Mouse (Mus musculus): ENCODE results near the gene Csf3r. TPM values are rescaled to one million over a fixed set of nuclear protein-coding genes. Genes with fewer than 3 reads are reported as not detected.
"Not testable (repeated sequence)": the region's sequence is repeated elsewhere in the genome, so short reads cannot be mapped to it uniquely, and the experiment has no call there.

The Csf3r gene
- polyA plus RNA-seq (2012; ENCODE audit: insufficient read depth, low replicate concordance): 11.1 and 42.3 TPM in 2 replicates

- H3K36me3 ChIP-seq (replicated peaks; ENCODE audit: low read length): no peaks in the 10 kb centered on the region
- peaks cover 61% of the 10 kb centered on the region for H3K27me3 ChIP-seq (replicated peaks)
- no peak for TF ChIP-seq GATA1 (IDR thresholded peaks at IDR 0.05; ENCODE audit: borderline replicate concordance, low read length)
- no peak for TF ChIP-seq FLI1 (IDR thresholded peaks at IDR 0.05; ENCODE audit: low read length)
- peak within 1 kb of the TSS; percentile 74 for H3K4me3 ChIP-seq (replicated peaks)
- H3K4me1 ChIP-seq: peaks cover 11% of the 10 kb centered on the region
- no peaks in the 10 kb centered on the region for H3K9me3 ChIP-seq
Observed at GRCm38 (mm10) chr4:126024303-126024900, at the start of gene Csf3r. TSS of gene Csf3r (plus strand) at chr4:126024550.

GRCm38 (mm10) chr4:125977768-125978167, 46.6 kb upstream of the Csf3r start:
- Histone ChIP-seq H3K4me1 (no peaks in the 10 kb centered on the region), H3K9me3 (peaks cover 16% of the 10 kb centered on the region), H3K4me3 (replicated peaks) (no peak overlapping the region), H3K36me3 (replicated peaks; ENCODE audit: low read length) (no peaks in the 10 kb centered on the region), H3K27me3 (replicated peaks) (peaks cover 2% of the 10 kb centered on the region)
- TF ChIP-seq GATA1 (IDR thresholded peaks at IDR 0.05; ENCODE audit: borderline replicate concordance, low read length) (no peak), FLI1 (IDR thresholded peaks at IDR 0.05; ENCODE audit: low read length) (no peak)

- TF ChIP-seq GATA1 (IDR thresholded peaks at IDR 0.05; ENCODE audit: borderline replicate concordance, low read length) (no peak), FLI1 (IDR thresholded peaks at IDR 0.05; ENCODE audit: low read length) (no peak)
- no peak overlapping the region for H3K4me3 ChIP-seq (replicated peaks)
- no peaks in the 10 kb centered on the region for H3K36me3 ChIP-seq (replicated peaks; ENCODE audit: low read length)
- H3K27me3 ChIP-seq (replicated peaks): peaks cover 22% of the 10 kb centered on the region
- H3K4me1 ChIP-seq: no peaks in the 10 kb centered on the region
- 0 out of 2 replicates have a peak, but pooled peaks cover 3% of the 10 kb centered on the region for H3K9me3 ChIP-seq
Observed at GRCm38 (mm10) chr4:125983279-125983678, 41.1 kb upstream of the Csf3r start.

DNA sequence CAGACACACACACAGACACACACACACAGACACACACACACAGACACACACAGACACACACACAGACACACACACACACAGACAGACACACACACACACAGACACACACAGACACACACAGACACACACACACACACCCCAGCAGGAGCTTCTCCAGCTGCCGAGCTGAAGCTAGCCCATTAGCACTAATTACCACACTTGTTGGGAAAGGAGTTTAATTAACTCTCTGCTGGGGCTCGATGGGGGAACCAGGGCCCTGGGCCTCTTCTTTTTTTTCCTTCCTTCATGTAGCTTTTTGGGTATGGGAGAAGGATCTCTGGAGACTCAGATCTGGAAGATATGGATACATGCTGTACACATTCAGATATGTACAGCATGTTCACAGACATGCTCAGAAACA, 38.6 kb upstream of the Csf3r start:
- peaks cover 32% of the 10 kb centered on the region for H3K27me3 ChIP-seq (replicated peaks)
- not testable (repeated sequence) for H3K4me3 ChIP-seq (replicated peaks); H3K36me3 ChIP-seq (replicated peaks; ENCODE audit: low read length); H3K9me3 ChIP-seq; H3K4me1 ChIP-seq

DNA sequence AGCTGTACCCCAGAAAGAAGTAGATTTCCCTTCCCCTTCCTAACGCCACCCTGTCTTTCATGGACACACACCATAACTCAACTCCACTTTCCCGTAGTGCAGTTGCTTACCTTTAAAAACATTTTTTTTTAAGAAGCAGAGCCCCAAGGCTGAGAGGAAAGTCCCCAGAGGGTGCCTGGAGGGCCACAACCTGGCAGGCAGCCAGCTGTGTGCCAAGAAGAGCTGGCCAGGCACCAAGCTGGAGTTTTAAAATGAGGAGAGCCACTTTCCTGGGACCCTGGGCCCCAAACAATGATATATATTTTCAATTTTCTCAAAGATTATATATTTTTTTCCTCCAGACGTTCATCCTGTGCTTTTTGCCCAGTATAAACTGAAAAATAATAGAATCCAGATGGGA, 37.3 kb upstream of the Csf3r start:
- no peaks in the 10 kb centered on the region for H3K36me3 ChIP-seq (replicated peaks; ENCODE audit: low read length)
- H3K4me3 ChIP-seq (replicated peaks): no peak overlapping the region
- peaks cover 33% of the 10 kb centered on the region for H3K27me3 ChIP-seq (replicated peaks)
- H3K9me3 ChIP-seq: no peaks in the 10 kb centered on the region
- no peak for TF ChIP-seq FLI1 (IDR thresholded peaks at IDR 0.05; ENCODE audit: low read length)
- no peak for TF ChIP-seq GATA1 (IDR thresholded peaks at IDR 0.05; ENCODE audit: borderline replicate concordance, low read length)
- peaks cover 7% of the 10 kb centered on the region; the same call in 1 of the 2 replicates for H3K4me1 ChIP-seq

- Histone ChIP-seq H3K9me3 (no peaks in the 10 kb centered on the region), H3K27me3 (replicated peaks) (peaks cover 32% of the 10 kb centered on the region), H3K4me3 (replicated peaks) (no peak overlapping the region), H3K4me1 (peaks cover 7% of the 10 kb centered on the region; the same call in 1 of the 2 replicates), H3K36me3 (replicated peaks; ENCODE audit: low read length) (no peaks in the 10 kb centered on the region)
- TF ChIP-seq FLI1 (IDR thresholded peaks at IDR 0.05; ENCODE audit: low read length) (no peak), GATA1 (IDR thresholded peaks at IDR 0.05; ENCODE audit: borderline replicate concordance, low read length) (no peak)
Observed at GRCm38 (mm10) chr4:125989061-125989460, 35.3 kb upstream of the Csf3r start.

GRCm38 (mm10) chr4:125990143-125990542, 34.2 kb upstream of the Csf3r start:
- peaks cover 7% of the 10 kb centered on the region; the same call in 1 of the 2 replicates for H3K4me1 ChIP-seq
- no peak overlapping the region for H3K4me3 ChIP-seq (replicated peaks)
- no peaks in the 10 kb centered on the region for H3K9me3 ChIP-seq
- no peaks in the 10 kb centered on the region for H3K36me3 ChIP-seq (replicated peaks; ENCODE audit: low read length)
- peaks cover 28% of the 10 kb centered on the region for H3K27me3 ChIP-seq (replicated peaks)
- TF ChIP-seq FLI1 (IDR thresholded peaks at IDR 0.05; ENCODE audit: low read length) (no peak), GATA1 (IDR thresholded peaks at IDR 0.05; ENCODE audit: borderline replicate concordance, low read length) (no peak)

DNA sequence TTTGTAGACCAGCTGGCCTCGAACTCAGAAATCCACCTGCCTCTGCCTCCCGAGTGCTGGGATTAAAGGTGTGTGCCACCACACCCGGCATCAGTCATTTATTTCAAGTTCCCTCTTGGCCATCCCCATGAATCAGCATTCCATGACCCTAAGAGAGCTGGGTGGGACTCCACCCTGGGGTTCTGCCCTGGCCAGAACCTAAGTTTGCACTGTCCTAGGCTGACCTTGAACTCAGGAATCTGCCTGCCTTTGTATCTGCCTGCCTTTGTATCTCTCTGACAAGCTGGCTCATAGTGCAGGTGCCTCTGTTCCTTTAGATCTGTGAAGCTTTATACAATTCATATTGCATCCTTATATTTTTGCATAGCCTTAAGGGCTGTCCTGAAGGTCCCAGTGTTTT, 32.1 kb upstream of the Csf3r start:
- peaks cover 4% of the 10 kb centered on the region for H3K9me3 ChIP-seq
- TF ChIP-seq GATA1 (IDR thresholded peaks at IDR 0.05; ENCODE audit: borderline replicate concordance, low read length) (no peak), FLI1 (IDR thresholded peaks at IDR 0.05; ENCODE audit: low read length) (no peak)
- peaks cover 7% of the 10 kb centered on the region; the same call in 1 of the 2 replicates for H3K4me1 ChIP-seq
- no peaks in the 10 kb centered on the region for H3K36me3 ChIP-seq (replicated peaks; ENCODE audit: low read length)
- no peak overlapping the region for H3K4me3 ChIP-seq (replicated peaks)
- H3K27me3 ChIP-seq (replicated peaks): peaks cover 23% of the 10 kb centered on the region

- H3K27me3 ChIP-seq (replicated peaks): peaks cover 19% of the 10 kb centered on the region
Observed at GRCm38 (mm10) chr4:125992906-125993305, 31.4 kb upstream of the Csf3r start.

DNA sequence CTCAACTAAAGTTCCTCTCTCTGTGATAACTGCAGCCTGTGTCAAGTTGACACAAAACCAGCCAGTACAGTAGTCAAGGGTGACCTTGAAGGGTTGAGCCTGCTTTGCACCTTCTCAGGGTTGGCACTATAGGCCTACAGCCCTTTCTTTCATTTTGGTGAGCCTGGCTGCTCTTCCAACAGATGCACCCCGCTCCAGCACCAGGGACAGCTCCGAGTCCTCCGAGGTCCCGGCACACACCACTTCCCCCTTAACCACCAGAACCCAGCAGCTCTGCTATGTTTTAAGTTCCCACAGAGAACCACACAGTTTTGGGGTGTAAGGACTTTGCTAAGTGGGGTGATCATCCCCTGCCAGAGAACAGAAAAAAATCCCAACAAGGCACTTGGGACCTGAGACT, 27.8 kb upstream of the Csf3r start:
- TF ChIP-seq FLI1 (IDR thresholded peaks at IDR 0.05; ENCODE audit: low read length) (no peak), GATA1 (IDR thresholded peaks at IDR 0.05; ENCODE audit: borderline replicate concordance, low read length) (no peak)
- H3K27me3 ChIP-seq (replicated peaks): peaks cover 6% of the 10 kb centered on the region
- no peaks in the 10 kb centered on the region for H3K36me3 ChIP-seq (replicated peaks; ENCODE audit: low read length)
- no peak overlapping the region for H3K4me3 ChIP-seq (replicated peaks)
- peaks cover 22% of the 10 kb centered on the region for H3K9me3 ChIP-seq
- H3K4me1 ChIP-seq: no peaks in the 10 kb centered on the region

More at GRCm38 (mm10) chr4:125992906-125993305, 31.4 kb upstream of the Csf3r start:
- TF ChIP-seq FLI1 (IDR thresholded peaks at IDR 0.05; ENCODE audit: low read length) (no peak), GATA1 (IDR thresholded peaks at IDR 0.05; ENCODE audit: borderline replicate concordance, low read length) (no peak)
- H3K4me1 ChIP-seq: peaks cover 7% of the 10 kb centered on the region; the same call in 1 of the 2 replicates
- peaks cover 10% of the 10 kb centered on the region for H3K9me3 ChIP-seq
- no peak overlapping the region for H3K4me3 ChIP-seq (replicated peaks)
- no peaks in the 10 kb centered on the region for H3K36me3 ChIP-seq (replicated peaks; ENCODE audit: low read length)

Data from megakaryocyte, embryonic 14.5 days (primary cell).